Mouse (Mus musculus): ENCODE data around the gene CN725425. TPM values are rescaled to one million over a fixed set of nuclear protein-coding genes. Genes with fewer than 3 reads are reported as not detected.

CN725425 gene
- total and polyA plus RNA-seq, 2 experiments from 2014 or later = 0.34 TPM; not detected in 1

GRCm38 (mm10) chr15:91186358-91186757 lies 12.9 kb upstream of the CN725425 start:
- Histone ChIP-seq H3K9ac (replicated peaks; ENCODE audit: low read length) (no peak overlapping the region), H3K4me1 (ENCODE audit: insufficient read depth, low read length) (no peaks in the 10 kb centered on the region), H3K27me3 (ENCODE audit: insufficient read depth, low read length) (no peaks in the 10 kb centered on the region), H3K36me3 (ENCODE audit: insufficient read depth, low read length) (no peaks in the 10 kb centered on the region), H3K9me3 (ENCODE audit: low read length) (no peaks in the 10 kb centered on the region), H3K4me3 (ENCODE audit: low read length) (no peak overlapping the region), H3K27ac (no peak overlapping the region), H3K4me2 (ENCODE audit: low read depth, low read length) (no peak overlapping the region)
- no peak for TF ChIP-seq CTCF (IDR thresholded peaks at IDR 0.05; ENCODE audit: low read depth)
- no peak for ATAC-seq
- WGBS = 76% methylated on average over 6 of the region's 6 CpGs
- no peak for DNase-seq (ENCODE audit: low spot score)

DNA sequence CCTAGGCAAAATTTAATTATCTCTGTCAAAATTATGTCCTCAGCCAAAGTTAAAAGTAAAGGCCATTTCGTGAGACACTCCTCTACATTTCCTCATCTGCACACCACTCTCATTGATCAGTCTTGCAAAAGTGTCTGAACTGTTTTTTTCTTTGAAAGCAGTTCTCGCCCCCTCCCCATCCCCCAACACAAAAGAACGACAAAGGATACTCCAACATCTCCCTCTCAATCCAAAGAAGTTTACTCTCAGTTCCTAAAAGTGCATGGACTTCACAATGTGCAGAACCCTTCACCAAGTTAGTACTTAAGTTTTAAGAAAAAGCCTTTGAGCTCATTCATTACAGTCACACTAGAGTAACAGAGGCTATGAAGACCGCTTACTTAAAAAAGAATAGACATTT lies 9.3 kb upstream of the CN725425 start:
- Histone ChIP-seq H3K27ac (peak overlapping the region; percentile 82), H3K9ac (replicated peaks; ENCODE audit: low read length) (peak overlapping the region; percentile 53), H3K9me3 (ENCODE audit: low read length) (no peaks in the 10 kb centered on the region), H3K4me1 (ENCODE audit: insufficient read depth, low read length) (no peaks in the 10 kb centered on the region), H3K4me2 (ENCODE audit: low read depth, low read length) (peak overlapping the region; percentile 90), H3K27me3 (ENCODE audit: insufficient read depth, low read length) (no peaks in the 10 kb centered on the region), H3K4me3 (ENCODE audit: low read length) (peak overlapping the region; percentile 51), H3K36me3 (ENCODE audit: insufficient read depth, low read length) (no peaks in the 10 kb centered on the region)
- TF ChIP-seq CTCF (IDR thresholded peaks at IDR 0.05; ENCODE audit: low read depth) = no peak
- DNase-seq (ENCODE audit: low spot score) (peak; percentile 21), ATAC-seq (no peak)
- 12% methylated on average over 4 of the region's 4 CpGs for WGBS

- peak overlapping the region; percentile 53 for H3K9ac ChIP-seq (replicated peaks; ENCODE audit: low read length)
- H3K4me2 ChIP-seq (ENCODE audit: low read depth, low read length) = peak overlapping the region; percentile 90
- ATAC-seq (no peak), DNase-seq (ENCODE audit: low spot score) (peak; percentile 38)
- WGBS = 16% methylated on average over 17 of the region's 17 CpGs
- H3K27me3 ChIP-seq (ENCODE audit: insufficient read depth, low read length) = no peaks in the 10 kb centered on the region
- no peak for TF ChIP-seq CTCF (IDR thresholded peaks at IDR 0.05; ENCODE audit: low read depth)
- no peaks in the 10 kb centered on the region for H3K36me3 ChIP-seq (ENCODE audit: insufficient read depth, low read length)
- no peaks in the 10 kb centered on the region for H3K9me3 ChIP-seq (ENCODE audit: low read length)
- H3K4me3 ChIP-seq (ENCODE audit: low read length) = peak overlapping the region; percentile 51
- H3K27ac ChIP-seq = peak overlapping the region; percentile 82
- no peaks in the 10 kb centered on the region for H3K4me1 ChIP-seq (ENCODE audit: insufficient read depth, low read length)
Measured at GRCm38 (mm10) chr15:91190519-91191207, 8.6 kb upstream of the CN725425 start.

- TF ChIP-seq CTCF (IDR thresholded peaks at IDR 0.05; ENCODE audit: low read depth) = no peak
- ATAC-seq (peak; percentile 94), DNase-seq (ENCODE audit: low spot score) (peak; percentile 88)
- peak within 1 kb of the TSS; percentile 90 for H3K4me2 ChIP-seq (ENCODE audit: low read depth, low read length)
- peak within 1 kb of the TSS; percentile 53 for H3K9ac ChIP-seq (replicated peaks; ENCODE audit: low read length)
- no peaks in the 10 kb centered on the region for H3K27me3 ChIP-seq (ENCODE audit: insufficient read depth, low read length)
- no peaks in the 10 kb centered on the region for H3K9me3 ChIP-seq (ENCODE audit: low read length)
- H3K4me1 ChIP-seq (ENCODE audit: insufficient read depth, low read length) = no peaks in the 10 kb centered on the region
- peak within 1 kb of the TSS; percentile 51 for H3K4me3 ChIP-seq (ENCODE audit: low read length)
- H3K36me3 ChIP-seq (ENCODE audit: insufficient read depth, low read length) = no peaks in the 10 kb centered on the region
- peak within 1 kb of the TSS; percentile 82 for H3K27ac ChIP-seq
- under 1% methylated on average over 22 of the region's 22 CpGs for WGBS
Measured at GRCm38 (mm10) chr15:91191412-91192222, 7.7 kb upstream of the CN725425 start, which contains the start of gene Abcd2. Gene Abcd2, minus strand, starts transcription at chr15:91191799.

GRCm38 (mm10) chr15:91192223-91192598 lies 7.1 kb upstream of the CN725425 start:
- WGBS = 10% methylated on average over 7 of the region's 7 CpGs
- peak; percentile 31; the same call in 1 of the 2 replicates for TF ChIP-seq CTCF (IDR thresholded peaks at IDR 0.05; ENCODE audit: low read depth)
- ATAC-seq = peak; percentile 31; the same call in 1 of the 2 replicates
- peak overlapping the region; percentile 90 for H3K4me2 ChIP-seq (ENCODE audit: low read depth, low read length)
- no peaks in the 10 kb centered on the region for H3K36me3 ChIP-seq (ENCODE audit: insufficient read depth, low read length)
- no peaks in the 10 kb centered on the region for H3K27me3 ChIP-seq (ENCODE audit: insufficient read depth, low read length)
- H3K4me3 ChIP-seq (ENCODE audit: low read length) = peak overlapping the region; percentile 51
- H3K27ac ChIP-seq = peak overlapping the region; percentile 82
- no peaks in the 10 kb centered on the region for H3K4me1 ChIP-seq (ENCODE audit: insufficient read depth, low read length)
- DNase-seq (ENCODE audit: low spot score) = peak; percentile 32
- H3K9ac ChIP-seq (replicated peaks; ENCODE audit: low read length) = peak overlapping the region; percentile 53
- no peaks in the 10 kb centered on the region for H3K9me3 ChIP-seq (ENCODE audit: low read length)

DNA sequence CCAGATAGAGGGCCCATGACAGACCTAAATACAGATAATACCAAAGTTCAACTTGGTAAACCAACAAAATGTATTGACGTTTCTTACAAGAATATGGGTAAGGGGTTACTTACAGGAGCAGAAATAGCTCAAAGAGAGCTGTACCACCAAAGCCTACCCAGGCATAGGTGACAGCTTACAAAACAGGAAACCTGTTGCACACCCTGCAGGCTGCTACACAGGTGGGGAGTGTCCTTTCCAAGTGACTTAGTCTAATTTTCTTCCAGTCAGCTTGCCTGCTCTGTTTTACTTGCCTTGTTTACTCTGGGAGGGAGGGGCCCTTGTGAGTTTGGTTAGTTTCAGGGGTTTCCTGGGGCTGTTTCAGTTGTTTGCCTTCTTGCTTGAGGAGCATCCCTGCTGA lies 1.5 kb downstream of the CN725425 start:
- no peak for TF ChIP-seq CTCF (IDR thresholded peaks at IDR 0.05; ENCODE audit: low read depth)
- Histone ChIP-seq H3K4me2 (ENCODE audit: low read depth, low read length) (no peak overlapping the region), H3K9me3 (ENCODE audit: low read length) (no peaks in the 10 kb centered on the region), H3K27me3 (ENCODE audit: insufficient read depth, low read length) (no peaks in the 10 kb centered on the region), H3K27ac (no peak overlapping the region), H3K9ac (replicated peaks; ENCODE audit: low read length) (no peak overlapping the region), H3K36me3 (ENCODE audit: insufficient read depth, low read length) (no peaks in the 10 kb centered on the region), H3K4me3 (ENCODE audit: low read length) (no peak overlapping the region), H3K4me1 (ENCODE audit: insufficient read depth, low read length) (no peaks in the 10 kb centered on the region)
- ATAC-seq = no peak
- DNase-seq (ENCODE audit: low spot score) = no peak
- 97% methylated on average over 1 of the region's 1 CpGs for WGBS

Measured in hindbrain, postnatal 0 days (tissue).